In genomic region chr9:20726134-20726858, GRCm38 (mm10) we compare ENCODE assay signal across 8 mouse cellular contexts. TPM values are rescaled to one million over a fixed set of nuclear protein-coding genes. Genes with fewer than 3 reads are reported as not detected.
A peak's percentile ranks its signal among the peaks of the same experiment; 100 is the strongest.
DNase-seq lines count a peak whose midpoint lies in the region; ATAC-seq and TF ChIP-seq lines count a peak whose summit lies in the region.

No protein-coding gene starts in this region.

- no peaks in the 10 kb centered on the region for H3K27me3 ChIP-seq in hindbrain, postnatal 0 days (ENCODE audit: insufficient read depth, low read length)
- H3K27me3 ChIP-seq in neural tube, embryonic 13.5 days, result peaks cover 27% of the 10 kb centered on the region

- 1% methylated on average over 42 of the region's 42 CpGs for WGBS in hindbrain, postnatal 0 days
- 2% methylated on average over 42 of the region's 42 CpGs for WGBS in neural tube, embryonic 13.5 days

- TF ChIP-seq CTCF in hindbrain, postnatal 0 days (IDR thresholded peaks at IDR 0.05; ENCODE audit: low read depth), result no peak

- peak overlapping the region; percentile 60 for H3K9ac ChIP-seq in hindbrain, postnatal 0 days (replicated peaks; ENCODE audit: low read length)
- peak overlapping the region; percentile 85 for H3K9ac ChIP-seq in neural tube, embryonic 13.5 days

- H3K36me3 ChIP-seq in hindbrain, postnatal 0 days (ENCODE audit: insufficient read depth, low read length), result no peaks in the 10 kb centered on the region
- no peaks in the 10 kb centered on the region for H3K36me3 ChIP-seq in neural tube, embryonic 13.5 days

- peak overlapping the region; percentile 99 for H3K4me2 ChIP-seq in hindbrain, postnatal 0 days (ENCODE audit: low read depth, low read length)
- H3K4me2 ChIP-seq in neural tube, embryonic 13.5 days, result peak overlapping the region; percentile 97

- no peak overlapping the region for H3K27ac ChIP-seq in hindbrain, postnatal 0 days
- peak overlapping the region; percentile 61 for H3K27ac ChIP-seq in neural tube, embryonic 13.5 days (replicated peaks)

- DNase-seq in gastrocnemius, postnatal 10 days, result peak; percentile 13
- no peak for DNase-seq in gastrocnemius, adult 18-20 months (ENCODE audit: low spot score)
- DNase-seq in retina, postnatal 1 day, result peak; percentile 16
- DNase-seq in retina, embryonic 14.5 days (ENCODE audit: low spot score), result no peak
- no peak for DNase-seq in hindbrain, postnatal 0 days (ENCODE audit: low spot score)
- DNase-seq in urinary bladder, postnatal 36 days (ENCODE audit: low spot score in 2 of 2), result no peak
- no peak for DNase-seq in frontal cortex, postnatal 14 days (ENCODE audit: low spot score in 2 of 2)

- H3K9me3 ChIP-seq in hindbrain, postnatal 0 days (ENCODE audit: low read length), result no peaks in the 10 kb centered on the region
- H3K9me3 ChIP-seq in neural tube, embryonic 13.5 days, result no peaks in the 10 kb centered on the region

- ATAC-seq in hindbrain, postnatal 0 days, result peak; percentile 30
- ATAC-seq in neural tube, embryonic 13.5 days (ENCODE audit: low read depth), result peak; percentile 15

- H3K4me1 ChIP-seq in hindbrain, postnatal 0 days (ENCODE audit: insufficient read depth, low read length), result peaks cover 8% of the 10 kb centered on the region
- peaks cover 60% of the 10 kb centered on the region for H3K4me1 ChIP-seq in neural tube, embryonic 13.5 days (replicated peaks)

- peak overlapping the region; percentile 63 for H3K4me3 ChIP-seq in hindbrain, postnatal 0 days (ENCODE audit: low read length)
- peak overlapping the region; percentile 62 for H3K4me3 ChIP-seq in neural tube, embryonic 13.5 days

RNA-seq across cellular contexts. Expression of gene Olfm2, which starts 19.9 kb away (rescaled TPM):
- under 1 TPM; 0.52 TPM for total RNA-seq in gastrocnemius, postnatal 10 days (2021)
- under 1 TPM in 1 of 2 experiments, not detected in 1; 0.11 TPM for total RNA-seq in gastrocnemius, adult 18-20 months (2021)
- 317 and 346 TPM in 2 replicates for total RNA-seq in hindbrain, postnatal 0 days (2014; rRNA removed)
- 190 and 213 TPM in 2 replicates for polyA plus RNA-seq in hindbrain, postnatal 0 days (2015; fragmentation: Nextera tagmentation; extraction: Ambion mirVana)
- polyA plus RNA-seq in neural tube, embryonic 13.5 days (2015; fragmentation: Nextera tagmentation; extraction: Ambion mirVana), result 127 and 128 TPM in 2 replicates

Comparison
In these comparisons a context has a peak if more than half of its experiments do, and no peak if none do; other contexts are left out.
1. DNase-seq: peak in gastrocnemius, postnatal 10 days (single experiment) and retina, postnatal 1 day (single experiment); none in gastrocnemius, adult 18-20 months (single experiment), retina, embryonic 14.5 days (single experiment), hindbrain, postnatal 0 days (single experiment), urinary bladder, postnatal 36 days (0 of 2) and frontal cortex, postnatal 14 days (0 of 2).
2. RNA of gene Olfm2, which starts 19.9 kb away (total RNA-seq): 317 to 346 TPM in hindbrain, postnatal 0 days; 0.52 TPM in gastrocnemius, postnatal 10 days and 0.11 TPM in gastrocnemius, adult 18-20 months; every median in the first group is over 100 times any median in the second.